Mouse (Mus musculus) myocyte (in vitro differentiated cells): Measurements from ENCODE around the gene Cln5. TPM values are rescaled to one million over a fixed set of nuclear protein-coding genes. Genes with fewer than 3 reads are reported as not detected.

ENCODE experiments used
- H3K27me3 ChIP-seq: one replicate; pipeline ENCODE4 v1.6.1; 2011; ENCODE audit not compliant: control insufficient read depth, insufficient read depth, insufficient read length
- H3K36me3 ChIP-seq: one replicate; pipeline ENCODE4 v1.6.1; 2011; ENCODE audit not compliant: control insufficient read depth, insufficient read depth
- H3K4me2 ChIP-seq: one replicate; pipeline ENCODE4 v1.6.1; 2011; ENCODE audit warnings: low read depth, control low read depth
- H3K4me3 ChIP-seq: one replicate; pipeline ENCODE4 v1.5.1; 2011; ENCODE audit warnings: mild to moderate bottlenecking, control low read depth, moderate library complexity
- H3K79me2 ChIP-seq: one replicate; pipeline ENCODE4 v1.6.1; 2011; ENCODE audit not compliant: control insufficient read depth, insufficient read depth
- H3ac ChIP-seq: one replicate; pipeline ENCODE4 v1.6.1; 2011; ENCODE audit not compliant: control insufficient read depth, insufficient read length
- CEBPB ChIP-seq: IDR thresholded peaks from 2 replicates; pipeline ENCODE4 v1.6.1; 2011; ENCODE audit warnings: mild to moderate bottlenecking, moderate library complexity; ENCODE audit not compliant: poor library complexity, insufficient read depth, severe bottlenecking
- E2F4 ChIP-seq: IDR thresholded peaks from one replicate; pipeline ENCODE4 v1.6.1; 2011; ENCODE audit warnings: mild to moderate bottlenecking, control low read depth, moderate library complexity; ENCODE audit not compliant: insufficient read depth
- MAX ChIP-seq: IDR thresholded peaks from one replicate; pipeline ENCODE4 v1.6.1; 2011; ENCODE audit warnings: low read depth, mild to moderate bottlenecking, control low read depth
- MYOD1 ChIP-seq, 3 experiments: IDR thresholded peaks; one replicate each; pipeline ENCODE4 v1.6.1; 2011; ENCODE audit warnings: control low read depth in 2 of 3, low read depth in 2 of 3, mild to moderate bottlenecking in 2 of 3, moderate library complexity in 1 of 3; ENCODE audit not compliant: insufficient read length in 2 of 3, control insufficient read depth in 1 of 3
- MYOG ChIP-seq, 3 experiments: IDR thresholded peaks; one replicate each; pipeline ENCODE4 v1.6.1; 2011; ENCODE audit warnings: control low read depth in 2 of 3, low read depth in 2 of 3, mild to moderate bottlenecking in 2 of 3; ENCODE audit not compliant: insufficient read length in 2 of 3, control insufficient read depth in 1 of 3, insufficient read depth in 1 of 3
- POLR2A ChIP-seq: IDR thresholded peaks from one replicate; pipeline ENCODE4 v1.6.1; 2011; ENCODE audit warnings: low read depth, mild to moderate bottlenecking, control low read depth, moderate library complexity; ENCODE audit not compliant: insufficient read length
- POLR2AphosphoS2 ChIP-seq: IDR thresholded peaks from one replicate; pipeline ENCODE4 v1.6.1; 2011; ENCODE audit warnings: low read depth, control low read depth; ENCODE audit not compliant: insufficient read length
- REST ChIP-seq: IDR thresholded peaks from one replicate; pipeline ENCODE4 v1.6.1; 2011; ENCODE audit warnings: mild to moderate bottlenecking, control low read depth, moderate library complexity; ENCODE audit not compliant: insufficient read depth, insufficient read length
- SRF ChIP-seq: IDR thresholded peaks from one replicate; pipeline ENCODE4 v1.6.1; 2011; ENCODE audit warnings: low read depth; ENCODE audit not compliant: control insufficient read depth, insufficient read length
- TCF12 ChIP-seq: IDR thresholded peaks from one replicate; pipeline ENCODE4 v1.6.1; 2011; ENCODE audit warnings: mild to moderate bottlenecking, control low read depth; ENCODE audit not compliant: poor library complexity, insufficient read depth, severe bottlenecking
- TCF3 ChIP-seq: IDR thresholded peaks from one replicate; pipeline ENCODE4 v1.6.1; 2011; ENCODE audit warnings: low read depth, control low read depth; ENCODE audit not compliant: insufficient read length
- USF1 ChIP-seq: IDR thresholded peaks from one replicate; pipeline ENCODE4 v1.6.1; 2011; ENCODE audit warnings: low read depth, mild to moderate bottlenecking, control low read depth, moderate library complexity
- polyA plus RNA-seq: library from polyadenylated mRNA; unstranded; fragments of >200 nt; fragmentation: generic; extraction: Trizol; gene quantifications from one replicate; pipeline ENCODE4 v1.2.1, GENCODE M21; 2012; ENCODE audit warnings: missing spikeins

The Cln5 gene
- polyA plus RNA-seq, 1 experiment: 20.6 TPM

GRCm38 (mm10) chr14:103101171-103101570, 31.2 kb downstream of the Cln5 start:
- peaks cover 25% of the 10 kb centered on the region for H3K79me2 ChIP-seq
- no peaks in the 10 kb centered on the region for H3K36me3 ChIP-seq
- no peak overlapping the region for H3ac ChIP-seq
- H3K4me3 ChIP-seq: no peak overlapping the region
- H3K27me3 ChIP-seq: no peaks in the 10 kb centered on the region
- no peak overlapping the region for H3K4me2 ChIP-seq
- TF ChIP-seq E2F4 (no peak), REST (no peak), MAX (no peak), POLR2AphosphoS2 (no peak), CEBPB (no peak), MYOG (IDR thresholded peaks at IDR 0.05; ENCODE audit: control insufficient read depth in 1 of 3, insufficient read depth in 1 of 3, insufficient read length in 2 of 3, low read depth in 2 of 3) (no peak), TCF12 (no peak), POLR2A (no peak), MYOD1 (IDR thresholded peaks at IDR 0.05; ENCODE audit: control insufficient read depth in 1 of 3, insufficient read length in 2 of 3, low read depth in 2 of 3) (no peak), USF1 (no peak), SRF (no peak), TCF3 (no peak)

GRCm38 (mm10) chr14:103102246-103102645, 32.2 kb downstream of the Cln5 start:
- H3K27me3 ChIP-seq: no peaks in the 10 kb centered on the region
- no peak overlapping the region for H3K4me3 ChIP-seq
- no peak overlapping the region for H3K4me2 ChIP-seq
- H3K79me2 ChIP-seq: peaks cover 14% of the 10 kb centered on the region
- TF ChIP-seq USF1 (no peak), SRF (no peak), REST (no peak), MAX (no peak), POLR2AphosphoS2 (no peak), TCF3 (no peak)
- H3ac ChIP-seq: no peak overlapping the region
- no peaks in the 10 kb centered on the region for H3K36me3 ChIP-seq

GRCm38 (mm10) chr14:103102731-103103335, 32.8 kb downstream of the Cln5 start:
- no peak overlapping the region for H3K4me3 ChIP-seq
- TF ChIP-seq E2F4 (no peak), MYOG (IDR thresholded peaks at IDR 0.05; ENCODE audit: control insufficient read depth in 1 of 3, insufficient read depth in 1 of 3, insufficient read length in 2 of 3, low read depth in 2 of 3) (no peak), POLR2AphosphoS2 (no peak), TCF12 (no peak), SRF (no peak), USF1 (no peak), REST (no peak), TCF3 (no peak), CEBPB (no peak), POLR2A (no peak), MYOD1 (IDR thresholded peaks at IDR 0.05; ENCODE audit: control insufficient read depth in 1 of 3, insufficient read length in 2 of 3, low read depth in 2 of 3) (no peak)
- no peaks in the 10 kb centered on the region for H3K27me3 ChIP-seq
- peaks cover 8% of the 10 kb centered on the region for H3K79me2 ChIP-seq
- no peaks in the 10 kb centered on the region for H3K36me3 ChIP-seq
- H3ac ChIP-seq: no peak overlapping the region
- H3K4me2 ChIP-seq: no peak overlapping the region

- no peak overlapping the region for H3ac ChIP-seq
- H3K4me2 ChIP-seq: no peak overlapping the region
- TF ChIP-seq REST (no peak), SRF (no peak), E2F4 (no peak), POLR2AphosphoS2 (no peak), TCF12 (no peak), CEBPB (no peak), TCF3 (no peak), MAX (no peak), USF1 (no peak), MYOG (IDR thresholded peaks at IDR 0.05; ENCODE audit: control insufficient read depth in 1 of 3, insufficient read depth in 1 of 3, insufficient read length in 2 of 3, low read depth in 2 of 3) (no peak), MYOD1 (IDR thresholded peaks at IDR 0.05; ENCODE audit: control insufficient read depth in 1 of 3, insufficient read length in 2 of 3, low read depth in 2 of 3) (no peak), POLR2A (no peak)
- peaks cover 4% of the 10 kb centered on the region for H3K36me3 ChIP-seq
- H3K79me2 ChIP-seq: no peaks in the 10 kb centered on the region
- no peaks in the 10 kb centered on the region for H3K27me3 ChIP-seq
- H3K4me3 ChIP-seq: no peak overlapping the region
These were observed 36.3 kb downstream of the Cln5 start for GRCm38 (mm10) chr14:103106301-103106700.
